Mouse (Mus musculus) liver, embryonic 16.5 days (tissue): ENCODE measurements at regions not wholly inside any gene's neighbourhood (a gene's known extent, or its start where the extent isn't known, plus 50 kb on each side); places are given as distances from the start of the nearest gene placed in this dataset.

ENCODE experiments used
- ATAC-seq: fragments of 200-750 bp; cut with Nextera tagmentation; 2 replicates; pipeline ENCODE4 v1.8.0; 2017; ENCODE audit warnings: low read depth, mild to moderate bottlenecking, moderate number of reproducible peaks, moderate library complexity
- H3K27ac ChIP-seq: fragments of 300-500 bp; sonication (generic); 2 replicates; pipeline ENCODE4 v1.5.1; 2014; ENCODE audit warnings: mild to moderate bottlenecking, low read length
- H3K27me3 ChIP-seq: fragments of 300-500 bp; sonication (generic); 2 replicates; pipeline ENCODE4 v1.6.1; 2014; ENCODE audit warnings: low read depth, low read length, mixed read lengths; ENCODE audit not compliant: control insufficient read depth, insufficient read depth
- H3K36me3 ChIP-seq: fragments of 300-500 bp; sonication (generic); 2 replicates; pipeline ENCODE4 v1.6.1; 2014; ENCODE audit warnings: mild to moderate bottlenecking; ENCODE audit not compliant: control insufficient read depth, insufficient read depth
- H3K4me1 ChIP-seq: fragments of 300-500 bp; sonication (generic); 2 replicates; pipeline ENCODE4 v1.6.1; 2014; ENCODE audit warnings: low read depth, low read length, mixed read lengths; ENCODE audit not compliant: control insufficient read depth
- H3K4me2 ChIP-seq: fragments of 300-500 bp; sonication (generic); 2 replicates; pipeline ENCODE4 v1.6.1; 2014; ENCODE audit warnings: low read depth, low read length, mixed read lengths
- H3K4me3 ChIP-seq: fragments of 300-500 bp; sonication (generic); 2 replicates; pipeline ENCODE4 v1.5.1; 2014; ENCODE audit warnings: low read depth, mild to moderate bottlenecking, low read length
- H3K9ac ChIP-seq: fragments of 300-500 bp; sonication (generic); 2 replicates; pipeline ENCODE4 v1.6.1; 2014; ENCODE audit warnings: low read depth, low read length
- H3K9me3 ChIP-seq: fragments of 300-500 bp; sonication (generic); replicated peaks from 2 replicates; pipeline ENCODE4 v1.6.1; 2016; ENCODE audit warnings: low read length; ENCODE audit not compliant: control insufficient read depth
- WGBS: fragments of 180-500 bp; shearing (Covaris S2); extraction: QIAGEN DNeasy Blood & Tissue Kit; methylation state at CpG from one replicate; pipeline ENCODE4 v1.1.7; 2014; ENCODE audit not compliant: insufficient replicate concordance; 5-methylcytosine and 5-hydroxymethylcytosine counted together

DNA sequence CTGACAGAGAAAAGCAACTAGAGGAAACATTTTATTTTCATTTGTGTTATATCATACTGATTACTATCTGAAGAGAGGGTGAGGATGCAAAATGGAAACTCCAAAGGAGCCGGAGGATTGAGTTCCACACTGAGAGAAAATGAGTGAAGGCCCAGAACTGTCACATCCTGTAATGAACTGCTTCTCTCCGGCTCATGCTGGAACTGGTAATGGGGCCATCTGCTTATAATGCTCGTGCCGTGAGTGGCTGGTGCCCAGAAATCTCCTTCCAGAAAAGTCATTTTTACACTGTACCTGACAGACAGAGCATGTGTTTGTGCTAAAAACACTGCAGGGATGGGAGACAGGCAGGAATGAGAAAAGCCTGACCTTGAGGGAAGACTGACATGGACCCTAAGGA lies 483.5 kb upstream of the Pkdcc start:
- WGBS, result 61% methylated on average over 4 of the region's 4 CpGs
- H3K4me3 ChIP-seq, result no peak overlapping the region
- H3K27me3 ChIP-seq, result no peaks in the 10 kb centered on the region

DNA sequence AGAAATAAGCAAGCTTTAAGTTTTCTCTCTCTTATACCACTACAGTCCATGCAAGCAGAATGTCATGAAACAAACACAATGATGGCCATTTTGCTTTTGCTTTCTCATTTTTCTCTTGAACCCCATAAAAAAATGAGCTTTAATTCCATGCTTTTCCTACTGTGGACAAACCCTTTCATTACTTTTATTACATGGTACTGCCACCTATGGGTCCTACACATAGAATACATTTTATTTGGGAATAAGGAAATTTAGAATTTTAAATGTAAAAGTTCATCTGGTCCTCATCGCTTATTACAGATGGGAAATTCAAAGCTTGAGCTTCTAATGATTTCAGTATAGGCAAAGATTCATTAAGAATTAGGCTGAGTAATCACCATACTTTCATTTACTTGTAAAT lies 472.6 kb upstream of the Pkdcc start:
- WGBS, result 64% methylated on average over 1 of the region's 1 CpGs
- no peaks in the 10 kb centered on the region for H3K27me3 ChIP-seq
- ATAC-seq, result no peak

More for the DNA sequence above, 483.5 kb upstream of the Pkdcc start:
- Histone ChIP-seq H3K9ac (no peak overlapping the region), H3K36me3 (no peaks in the 10 kb centered on the region), H3K4me2 (no peak overlapping the region), H3K27ac (no peak overlapping the region), H3K4me1 (no peaks in the 10 kb centered on the region), H3K9me3 (no peaks in the 10 kb centered on the region)
- no peak for ATAC-seq

DNA sequence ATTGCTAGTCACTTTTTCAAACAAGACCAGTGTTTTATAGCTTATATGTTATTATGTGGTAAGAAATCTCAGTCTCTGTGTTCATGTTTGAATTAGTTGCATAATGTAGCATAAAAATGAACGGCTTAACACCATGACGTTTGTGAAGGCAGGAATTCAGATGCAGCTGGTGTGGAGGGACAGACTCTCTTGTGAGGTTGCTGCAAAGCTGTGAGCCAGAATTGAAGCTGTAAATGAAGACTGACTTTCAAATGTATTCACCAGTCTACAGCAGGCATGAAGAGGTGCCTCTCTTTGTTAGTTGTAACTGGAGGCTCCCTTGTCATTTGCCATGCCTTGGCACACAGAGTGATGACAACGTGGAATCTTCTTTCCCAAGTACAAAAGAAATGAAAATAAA lies 457.7 kb upstream of the Pkdcc start:
- no peak overlapping the region for H3K27ac ChIP-seq
- no peaks in the 10 kb centered on the region for H3K36me3 ChIP-seq
- no peak overlapping the region for H3K4me2 ChIP-seq
- H3K27me3 ChIP-seq, result no peaks in the 10 kb centered on the region
- 69% methylated on average over 3 of the region's 3 CpGs for WGBS
- H3K4me1 ChIP-seq, result no peaks in the 10 kb centered on the region
- no peak for ATAC-seq
- H3K9ac ChIP-seq, result no peak overlapping the region
- no peaks in the 10 kb centered on the region for H3K9me3 ChIP-seq
- no peak overlapping the region for H3K4me3 ChIP-seq

More for the DNA sequence above, 472.6 kb upstream of the Pkdcc start:
- no peak overlapping the region for H3K9ac ChIP-seq
- H3K4me3 ChIP-seq, result no peak overlapping the region
- no peaks in the 10 kb centered on the region for H3K9me3 ChIP-seq
- H3K4me2 ChIP-seq, result no peak overlapping the region
- H3K27ac ChIP-seq, result no peak overlapping the region
- no peaks in the 10 kb centered on the region for H3K4me1 ChIP-seq
- H3K36me3 ChIP-seq, result no peaks in the 10 kb centered on the region

DNA sequence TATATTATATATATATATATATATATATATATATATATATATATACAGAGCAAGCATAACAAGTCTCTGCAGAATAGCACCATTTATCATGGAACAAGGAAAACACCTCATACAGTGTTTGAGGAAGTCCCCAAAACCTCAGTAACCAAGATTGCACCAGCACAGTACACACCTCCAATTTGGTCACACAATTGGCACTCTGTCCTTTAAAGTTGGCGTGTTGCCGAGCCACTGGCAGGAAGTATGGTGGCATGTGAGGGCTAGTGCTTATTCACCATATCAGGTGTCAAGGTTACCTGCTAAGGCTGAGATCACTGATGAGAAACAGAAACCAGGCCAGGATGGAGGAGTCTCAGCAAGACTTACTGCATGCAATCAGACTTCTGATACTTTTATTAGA lies 436.0 kb upstream of the Pkdcc start:
- H3K4me2 ChIP-seq, result no peak overlapping the region
- 48% methylated on average over 2 of the region's 2 CpGs for WGBS
- H3K27ac ChIP-seq, result no peak overlapping the region
- H3K4me3 ChIP-seq, result no peak overlapping the region
- H3K9ac ChIP-seq, result no peak overlapping the region
- no peaks in the 10 kb centered on the region for H3K36me3 ChIP-seq
- no peak for ATAC-seq
- H3K4me1 ChIP-seq, result no peaks in the 10 kb centered on the region
- no peaks in the 10 kb centered on the region for H3K9me3 ChIP-seq
- no peaks in the 10 kb centered on the region for H3K27me3 ChIP-seq

DNA sequence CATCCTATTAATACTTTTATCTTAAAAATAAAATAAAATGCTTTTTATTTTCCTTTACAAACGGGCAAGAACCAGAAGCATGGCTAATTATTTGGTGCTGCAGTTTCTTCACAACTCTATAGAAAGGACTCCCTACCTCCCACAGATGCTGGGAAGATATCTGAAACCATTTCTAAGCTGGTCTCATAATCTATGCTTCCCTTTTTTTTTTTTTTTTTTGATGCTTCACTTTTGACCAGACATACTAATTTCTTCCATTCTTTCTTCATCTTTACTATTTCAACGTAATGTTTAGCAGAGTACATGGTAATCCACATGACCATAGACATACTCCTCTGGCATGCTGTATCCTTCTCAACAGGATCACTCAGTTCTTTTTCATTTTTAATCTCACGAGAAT lies 393.0 kb upstream of the Pkdcc start:
- H3K4me1 ChIP-seq, result no peaks in the 10 kb centered on the region
- H3K36me3 ChIP-seq, result no peaks in the 10 kb centered on the region
- no peak overlapping the region for H3K4me3 ChIP-seq
- no peaks in the 10 kb centered on the region for H3K27me3 ChIP-seq
- H3K4me2 ChIP-seq, result no peak overlapping the region
- ATAC-seq, result no peak
- no peaks in the 10 kb centered on the region for H3K9me3 ChIP-seq
- no peak overlapping the region for H3K9ac ChIP-seq
- 41% methylated on average over 3 of the region's 3 CpGs for WGBS
- H3K27ac ChIP-seq, result no peak overlapping the region

DNA sequence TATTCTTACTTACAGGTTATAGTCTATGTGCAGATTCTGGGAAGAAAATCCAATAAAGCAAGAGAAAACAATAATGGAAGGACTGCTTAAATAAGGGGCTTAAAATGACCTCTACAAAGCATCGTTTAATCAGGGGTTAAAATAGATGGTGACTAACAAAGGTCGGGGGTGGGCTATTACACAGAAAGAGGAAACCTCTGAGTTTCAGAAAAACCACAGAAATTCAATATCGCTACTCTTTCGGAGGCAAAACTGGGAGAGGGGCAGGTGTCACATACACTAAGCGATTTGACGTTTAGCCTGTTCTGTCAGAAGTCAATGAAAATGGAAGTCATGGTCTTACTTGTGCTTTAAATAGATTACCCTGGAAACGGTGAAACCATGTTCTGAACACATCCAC lies 391.0 kb upstream of the Pkdcc start:
- no peak overlapping the region for H3K27ac ChIP-seq
- no peaks in the 10 kb centered on the region for H3K36me3 ChIP-seq
- no peaks in the 10 kb centered on the region for H3K4me1 ChIP-seq
- 25% methylated on average over 7 of the region's 7 CpGs for WGBS
- H3K27me3 ChIP-seq, result no peaks in the 10 kb centered on the region
- no peaks in the 10 kb centered on the region for H3K9me3 ChIP-seq
- no peak for ATAC-seq
- no peak overlapping the region for H3K4me2 ChIP-seq
- H3K9ac ChIP-seq, result no peak overlapping the region
- H3K4me3 ChIP-seq, result no peak overlapping the region

DNA sequence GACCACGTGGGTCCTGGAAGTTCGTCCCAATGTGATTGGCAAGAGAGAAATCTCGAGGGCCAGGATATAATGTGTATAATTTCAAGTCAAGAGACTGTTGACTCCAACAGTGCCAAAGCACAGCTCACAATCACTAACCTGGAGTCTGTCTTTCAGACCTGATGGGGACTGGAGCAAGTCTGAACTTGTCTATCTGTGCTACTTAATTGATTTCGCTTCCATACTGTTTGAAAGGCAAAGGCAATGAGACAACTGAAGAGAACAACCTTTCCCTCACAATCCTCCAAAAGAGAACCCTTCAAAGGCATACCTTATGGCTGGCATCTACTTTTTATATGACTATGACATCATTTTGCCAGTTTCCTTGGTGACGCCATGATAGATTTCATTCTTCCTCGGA lies 390.5 kb upstream of the Pkdcc start:
- Histone ChIP-seq H3K9me3 (no peaks in the 10 kb centered on the region), H3K27me3 (no peaks in the 10 kb centered on the region), H3K27ac (no peak overlapping the region), H3K9ac (no peak overlapping the region), H3K4me3 (no peak overlapping the region), H3K4me1 (no peaks in the 10 kb centered on the region), H3K4me2 (no peak overlapping the region), H3K36me3 (no peaks in the 10 kb centered on the region)
- ATAC-seq, result no peak
- WGBS, result 65% methylated on average over 6 of the region's 6 CpGs

DNA sequence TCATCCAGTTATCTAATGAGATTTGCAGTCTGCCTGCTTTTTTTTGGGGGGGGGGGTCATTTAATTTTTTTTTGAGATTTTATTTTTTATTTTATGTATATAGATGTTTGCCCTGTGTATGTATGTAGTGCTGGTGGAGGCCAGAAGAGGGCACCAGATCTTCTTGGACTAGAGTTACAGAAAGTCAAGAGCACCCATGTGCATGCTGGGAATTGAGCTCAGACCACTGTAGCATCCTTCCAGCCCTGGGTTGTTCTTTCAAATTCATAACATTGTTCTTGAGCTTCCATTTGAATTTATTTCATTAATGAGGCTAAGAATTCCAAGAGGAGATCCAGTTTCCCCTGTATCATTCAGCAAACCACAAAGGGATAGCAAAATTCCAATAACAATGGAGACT lies 387.9 kb upstream of the Pkdcc start:
- no peaks in the 10 kb centered on the region for H3K4me1 ChIP-seq

DNA sequence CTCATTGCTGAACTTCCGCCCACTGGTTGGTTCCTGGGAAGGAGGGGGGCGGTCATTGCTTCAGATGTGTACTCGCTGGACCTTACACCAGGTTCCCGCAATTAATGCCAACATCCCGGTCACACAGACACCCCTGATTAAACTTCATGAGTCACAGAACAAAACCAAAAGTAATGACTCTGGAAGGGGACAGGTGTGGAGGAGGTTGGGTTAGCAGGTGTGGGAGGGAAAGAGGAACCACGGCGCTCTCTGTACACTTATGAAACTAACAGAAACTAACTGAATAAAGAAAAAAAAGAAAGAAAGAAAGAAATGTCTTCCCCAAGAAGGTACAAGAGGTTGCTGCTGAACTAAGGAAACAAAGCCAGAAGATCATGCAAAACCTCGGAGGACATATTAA lies 387.3 kb upstream of the Pkdcc start:
- H3K4me2 ChIP-seq, result no peak overlapping the region
- H3K9me3 ChIP-seq, result no peaks in the 10 kb centered on the region
- no peaks in the 10 kb centered on the region for H3K36me3 ChIP-seq
- H3K9ac ChIP-seq, result no peak overlapping the region
- H3K4me1 ChIP-seq, result no peaks in the 10 kb centered on the region
- H3K27me3 ChIP-seq, result no peaks in the 10 kb centered on the region
- 81% methylated on average over 8 of the region's 8 CpGs for WGBS
- ATAC-seq, result no peak
- H3K27ac ChIP-seq, result no peak overlapping the region
- no peak overlapping the region for H3K4me3 ChIP-seq

More for the DNA sequence above, 387.9 kb upstream of the Pkdcc start:
- H3K9me3 ChIP-seq, result no peaks in the 10 kb centered on the region
- no peak for ATAC-seq
- H3K4me3 ChIP-seq, result no peak overlapping the region
- H3K4me2 ChIP-seq, result no peak overlapping the region
- no peaks in the 10 kb centered on the region for H3K27me3 ChIP-seq
- no peak overlapping the region for H3K9ac ChIP-seq
- H3K36me3 ChIP-seq, result no peaks in the 10 kb centered on the region
- no peak overlapping the region for H3K27ac ChIP-seq
